Mouse (Mus musculus) thymus, adult 2 months (tissue): ENCODE data around the gene Tfr2. TPM values are rescaled to one million over a fixed set of nuclear protein-coding genes. Genes with fewer than 3 reads are reported as not detected.
A peak's percentile ranks its signal among the peaks of the same experiment; 100 is the strongest.

Experiments used
- DNase-seq: peaks from one replicate; pipeline ENCODE4 v3.0.0; 2021
- H3K27ac ChIP-seq: fragments of 200-500 bp; 2 replicates; pipeline ENCODE4 v1.5.1; 2012; ENCODE audit warnings: low read length, control low read depth; ENCODE audit not compliant: control insufficient read depth, insufficient read depth
- H3K27me3 ChIP-seq: fragments of 200-500 bp; 2 replicates; pipeline ENCODE4 v1.6.1; 2012; ENCODE audit warnings: mild to moderate bottlenecking, low read length, moderate library complexity, mixed read lengths; ENCODE audit not compliant: control insufficient read depth, insufficient read depth
- H3K36me3 ChIP-seq: fragments of 200-500 bp; 2 replicates; pipeline ENCODE4 v1.6.1; 2012; ENCODE audit warnings: mild to moderate bottlenecking, low read length, moderate library complexity; ENCODE audit not compliant: control insufficient read depth, insufficient read depth
- H3K4me1 ChIP-seq: fragments of 200-500 bp; replicated peaks from 2 replicates; pipeline ENCODE4 v1.6.1; 2012; ENCODE audit warnings: low read length; ENCODE audit not compliant: control insufficient read depth, insufficient read depth
- H3K4me3 ChIP-seq: fragments of 200-500 bp; 2 replicates; pipeline ENCODE4 v1.5.1; 2012; ENCODE audit warnings: mild to moderate bottlenecking, low read length, control low read depth, moderate library complexity; ENCODE audit not compliant: control insufficient read depth, insufficient read depth
- CTCF ChIP-seq: fragments of 200-500 bp; IDR thresholded peaks from 2 replicates; pipeline ENCODE4 v1.5.1; 2012; ENCODE audit warnings: mild to moderate bottlenecking, control low read depth, low read length, moderate library complexity, borderline replicate concordance; ENCODE audit not compliant: control insufficient read depth, poor library complexity, insufficient read depth; ENCODE audit errors: extremely low read depth
- POLR2A ChIP-seq: fragments of 200-500 bp; IDR thresholded peaks from 2 replicates; pipeline ENCODE4 v1.6.1; 2012; ENCODE audit warnings: mild to moderate bottlenecking, low read length, control low read depth, moderate library complexity; ENCODE audit not compliant: control insufficient read depth, poor library complexity, insufficient read depth; ENCODE audit errors: extremely low read depth
- WGBS: fragments of 180-500 bp; shearing (Covaris S2); methylation state at CpG from one replicate; pipeline ENCODE4 v1.1.7; 2018; 5-methylcytosine and 5-hydroxymethylcytosine counted together
- polyA plus RNA-seq: library from polyadenylated mRNA; depleted of rRNA; stranded (reverse); fragments of >200 nt; gene quantifications from 2 replicates; pipeline ENCODE4 v1.2.3, GENCODE M21; 2012; rRNA removed

Gene Tfr2
- polyA plus RNA-seq, 1 experiment = 0.49 TPM

- peaks cover 8% of the 10 kb centered on the region for H3K36me3 ChIP-seq
- WGBS = under 1% methylated on average over 23 of the region's 23 CpGs
- H3K27ac ChIP-seq = peak overlapping the region; percentile 98
- DNase-seq = no peak
- H3K27me3 ChIP-seq = no peaks in the 10 kb centered on the region
- H3K4me3 ChIP-seq = peak overlapping the region; percentile 84
- TF ChIP-seq POLR2A (no peak), CTCF (no peak)
- peaks cover 23% of the 10 kb centered on the region for H3K4me1 ChIP-seq
Measured at GRCm38 (mm10) chr5:137629306-137629721, 59.7 kb downstream of the Tfr2 start.

GRCm38 (mm10) chr5:137629906-137630545 lies 60.4 kb downstream of the Tfr2 start:
- Histone ChIP-seq H3K36me3 (peaks cover 12% of the 10 kb centered on the region), H3K4me1 (peaks cover 23% of the 10 kb centered on the region), H3K27me3 (no peaks in the 10 kb centered on the region), H3K4me3 (peak overlapping the region; percentile 84), H3K27ac (peak overlapping the region; percentile 98)
- peak; percentile 55 for DNase-seq
- WGBS = 1% methylated on average over 6 of the region's 6 CpGs
- TF ChIP-seq CTCF (no peak), POLR2A (0 out of 2 replicates have a peak, but pooled peaks have one; percentile 26)

GRCm38 (mm10) chr5:137630602-137631001 lies 61.0 kb downstream of the Tfr2 start:
- Histone ChIP-seq H3K27ac (peak overlapping the region; percentile 98), H3K4me3 (peak overlapping the region; percentile 84), H3K4me1 (peaks cover 23% of the 10 kb centered on the region), H3K27me3 (no peaks in the 10 kb centered on the region), H3K36me3 (peaks cover 17% of the 10 kb centered on the region)
- peak; percentile 48 for DNase-seq
- TF ChIP-seq POLR2A (no peak), CTCF (no peak)
- WGBS = 7% methylated on average over 3 of the region's 3 CpGs

GRCm38 (mm10) chr5:137631171-137631570 lies 61.5 kb downstream of the Tfr2 start:
- TF ChIP-seq CTCF (no peak), POLR2A (peak; percentile 31; the same call in 1 of the 2 replicates)
- WGBS = under 1% methylated on average over 9 of the region's 9 CpGs
- DNase-seq = peak; percentile 90
- Histone ChIP-seq H3K4me1 (peaks cover 23% of the 10 kb centered on the region), H3K27me3 (no peaks in the 10 kb centered on the region), H3K4me3 (peak overlapping the region; percentile 84), H3K36me3 (peaks cover 23% of the 10 kb centered on the region), H3K27ac (peak overlapping the region; percentile 98)

- H3K4me1 ChIP-seq = peaks cover 23% of the 10 kb centered on the region
- 2% methylated on average over 4 of the region's 4 CpGs for WGBS
- TF ChIP-seq POLR2A (no peak), CTCF (no peak)
- H3K4me3 ChIP-seq = peak overlapping the region; percentile 45
- peaks cover 27% of the 10 kb centered on the region for H3K36me3 ChIP-seq
- H3K27ac ChIP-seq = peak overlapping the region; percentile 95
- peak; percentile 22 for DNase-seq
- H3K27me3 ChIP-seq = no peaks in the 10 kb centered on the region
Measured at GRCm38 (mm10) chr5:137631591-137631990, 62.0 kb downstream of the Tfr2 start.

- Histone ChIP-seq H3K4me3 (no peak overlapping the region), H3K27ac (no peak overlapping the region), H3K4me1 (peaks cover 17% of the 10 kb centered on the region), H3K36me3 (peaks cover 47% of the 10 kb centered on the region), H3K27me3 (no peaks in the 10 kb centered on the region)
- 92% methylated on average over 12 of the region's 12 CpGs for WGBS
- no peak for DNase-seq
- no peak for TF ChIP-seq CTCF
- no peak for TF ChIP-seq POLR2A
Measured at GRCm38 (mm10) chr5:137633397-137634084, 63.9 kb downstream of the Tfr2 start.

Other genes with a start within 250 kb of the Tfr2 start
- 37.4 and 39.2 TPM in 2 replicates for gene Slc12a9, start 236.2 kb upstream of the Tfr2 start, polyA plus RNA-seq
- gene Ephb4, start 219.7 kb upstream of the Tfr2 start, polyA plus RNA-seq = 9.2 and 10.4 TPM in 2 replicates
- 0.24 and 0.36 TPM in 2 replicates for gene Zan, start 92.8 kb upstream of the Tfr2 start, polyA plus RNA-seq
- gene Pop7, start 67.3 kb upstream of the Tfr2 start, polyA plus RNA-seq = 65.5 and 68.7 TPM in 2 replicates
- 83.9 and 84.3 TPM in 2 replicates for gene Gigyf1, start 51.3 kb upstream of the Tfr2 start, polyA plus RNA-seq
- not detected in 2 replicates for gene Epo, start 36.6 kb upstream of the Tfr2 start, polyA plus RNA-seq
- gene Gnb2, start 36.3 kb upstream of the Tfr2 start, polyA plus RNA-seq = 1,444 and 1,492 TPM in 2 replicates
- gene Actl6b, start 16.3 kb upstream of the Tfr2 start, polyA plus RNA-seq = 0.20 TPM in 1 of 2 replicates, not detected in the other
- 252 and 273 TPM in 2 replicates for gene Mospd3, start 31.2 kb downstream of the Tfr2 start, polyA plus RNA-seq
- 21.9 and 29.7 TPM in 2 replicates for gene Pcolce, start 43.9 kb downstream of the Tfr2 start, polyA plus RNA-seq
- 0.27 and 0.31 TPM in 2 replicates for gene Fbxo24, start 59.2 kb downstream of the Tfr2 start, polyA plus RNA-seq
- 576 and 587 TPM in 2 replicates for gene Lrch4, start 59.3 kb downstream of the Tfr2 start, polyA plus RNA-seq
- 149 and 153 TPM in 2 replicates for gene Gm20605, start 59.3 kb downstream of the Tfr2 start, polyA plus RNA-seq
- gene Sap25, start 71.5 kb downstream of the Tfr2 start, polyA plus RNA-seq = 576 and 646 TPM in 2 replicates
- gene Irs3, start 75.9 kb downstream of the Tfr2 start, polyA plus RNA-seq = 2.2 and 2.5 TPM in 2 replicates
- 205 and 213 TPM in 2 replicates for gene Agfg2, start 114.9 kb downstream of the Tfr2 start, polyA plus RNA-seq
- gene Nyap1, start 171.8 kb downstream of the Tfr2 start, polyA plus RNA-seq = 97.2 and 110 TPM in 2 replicates
- gene Tsc22d4, start 175.9 kb downstream of the Tfr2 start, polyA plus RNA-seq = 670 and 672 TPM in 2 replicates
- 101 and 120 TPM in 2 replicates for gene Ppp1r35, start 209.0 kb downstream of the Tfr2 start, polyA plus RNA-seq
- gene Mepce, start 217.8 kb downstream of the Tfr2 start, polyA plus RNA-seq = 81.9 and 87.5 TPM in 2 replicates
- 4.6 TPM in 2 replicates for gene Zcwpw1, start 218.0 kb downstream of the Tfr2 start, polyA plus RNA-seq